Mouse (Mus musculus) forebrain, embryonic 13.5 days (tissue): Measurements from ENCODE around the gene Gm49630. TPM values are rescaled to one million over a fixed set of nuclear protein-coding genes. Genes with fewer than 3 reads are reported as not detected.
"Not testable (repeated sequence)": the region's sequence is repeated elsewhere in the genome, so short reads cannot be mapped to it uniquely, and the experiment has no call there.

Source experiments
- ATAC-seq: fragments of 200-750 bp; cut with Nextera tagmentation; 2 replicates; pipeline ENCODE4 v1.8.0; 2017
- H3K27ac ChIP-seq: fragments of 300-500 bp; sonication (generic); 2 replicates; pipeline ENCODE4 v1.5.1; 2015; ENCODE audit warnings: inconsistent platforms, mild to moderate bottlenecking, moderate library complexity
- H3K27me3 ChIP-seq: fragments of 300-500 bp; sonication (generic); 2 replicates; pipeline ENCODE4 v1.6.1; 2015; ENCODE audit warnings: mild to moderate bottlenecking, inconsistent platforms
- H3K36me3 ChIP-seq: fragments of 300-500 bp; sonication (generic); 2 replicates; pipeline ENCODE4 v1.6.1; 2015; ENCODE audit warnings: mild to moderate bottlenecking, inconsistent platforms; ENCODE audit not compliant: poor library complexity, severe bottlenecking
- H3K4me1 ChIP-seq: fragments of 300-500 bp; sonication (generic); 2 replicates; pipeline ENCODE4 v1.6.1; 2015; ENCODE audit warnings: inconsistent platforms
- H3K4me2 ChIP-seq: fragments of 300-500 bp; sonication (generic); 2 replicates; pipeline ENCODE4 v1.6.1; 2015; ENCODE audit warnings: inconsistent platforms, mild to moderate bottlenecking, moderate library complexity
- H3K4me3 ChIP-seq: fragments of 300-500 bp; sonication (generic); 2 replicates; pipeline ENCODE4 v1.5.1; 2015; ENCODE audit warnings: mild to moderate bottlenecking, inconsistent platforms
- H3K9ac ChIP-seq: fragments of 300-500 bp; sonication (generic); 2 replicates; pipeline ENCODE4 v1.6.1; 2015; ENCODE audit warnings: mild to moderate bottlenecking, inconsistent platforms
- H3K9me3 ChIP-seq: fragments of 300-500 bp; sonication (generic); replicated peaks from 2 replicates; pipeline ENCODE4 v1.6.1; 2016; ENCODE audit warnings: inconsistent platforms
- WGBS: fragments of 180-500 bp; shearing (Covaris S2); methylation state at CpG from one replicate; pipeline ENCODE4 v1.1.7; 2015; 5-methylcytosine and 5-hydroxymethylcytosine counted together
- polyA plus RNA-seq: library from polyadenylated mRNA; unstranded; fragments of >200 nt; fragmentation: Nextera tagmentation; extraction: Ambion mirVana; gene quantifications from 2 replicates; pipeline ENCODE4 v1.2.1, GENCODE M21; 2015

The Gm49630 gene
- polyA plus RNA-seq, 1 experiment from 2014 or later = not detected

GRCm38 (mm10) chr17:7388341-7388957 is 16.7 kb upstream of the Gm49630 start:
- H3K36me3 ChIP-seq, H3K9ac ChIP-seq, H3K27ac ChIP-seq, H3K9me3 ChIP-seq, H3K27me3 ChIP-seq, H3K4me3 ChIP-seq, ATAC-seq, H3K4me1 ChIP-seq, H3K4me2 ChIP-seq: not testable (repeated sequence)
- WGBS = no CpG with 5 or more reads among the region's 2 CpGs

DNA sequence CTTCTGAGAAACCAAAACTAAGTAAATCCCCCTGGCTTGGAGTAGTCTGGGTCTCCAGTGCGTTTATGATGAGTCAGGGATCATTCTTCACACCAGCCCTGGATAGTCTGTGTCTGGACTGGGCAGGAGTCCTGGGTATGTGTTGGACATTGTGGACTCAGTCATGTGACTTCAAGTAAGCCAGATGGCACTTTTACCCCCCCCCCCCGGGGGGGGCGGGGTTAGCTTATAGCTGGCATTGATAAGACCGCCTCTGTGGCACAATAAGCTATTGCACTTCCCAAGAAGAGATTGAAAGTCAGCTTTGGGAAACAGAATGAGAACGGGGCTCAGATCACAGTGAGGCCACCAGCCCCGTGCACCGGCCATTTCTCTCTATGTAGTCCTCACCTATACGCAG is 14.2 kb upstream of the Gm49630 start:
- not testable (repeated sequence) for H3K27me3 ChIP-seq
- 63% methylated on average over 8 of the region's 8 CpGs for WGBS

GRCm38 (mm10) chr17:7385364-7385763 is 13.6 kb upstream of the Gm49630 start, which contains the start of gene Unc93a2:
Gene Unc93a2 (minus strand): TSS chr17:7385464.
- not testable (repeated sequence) for H3K9me3 ChIP-seq, H3K36me3 ChIP-seq, H3K9ac ChIP-seq, H3K4me2 ChIP-seq, H3K27me3 ChIP-seq, H3K4me3 ChIP-seq, ATAC-seq, H3K4me1 ChIP-seq, H3K27ac ChIP-seq
- WGBS = 76% methylated on average over 3 of the region's 3 CpGs

More for the DNA sequence above, 14.2 kb upstream of the Gm49630 start:
- H3K9me3 ChIP-seq, H3K4me3 ChIP-seq, H3K9ac ChIP-seq, H3K4me1 ChIP-seq, H3K36me3 ChIP-seq, H3K4me2 ChIP-seq, H3K27ac ChIP-seq: not testable (repeated sequence)
- peak; percentile 39; the same call in 1 of the 2 replicates for ATAC-seq

DNA sequence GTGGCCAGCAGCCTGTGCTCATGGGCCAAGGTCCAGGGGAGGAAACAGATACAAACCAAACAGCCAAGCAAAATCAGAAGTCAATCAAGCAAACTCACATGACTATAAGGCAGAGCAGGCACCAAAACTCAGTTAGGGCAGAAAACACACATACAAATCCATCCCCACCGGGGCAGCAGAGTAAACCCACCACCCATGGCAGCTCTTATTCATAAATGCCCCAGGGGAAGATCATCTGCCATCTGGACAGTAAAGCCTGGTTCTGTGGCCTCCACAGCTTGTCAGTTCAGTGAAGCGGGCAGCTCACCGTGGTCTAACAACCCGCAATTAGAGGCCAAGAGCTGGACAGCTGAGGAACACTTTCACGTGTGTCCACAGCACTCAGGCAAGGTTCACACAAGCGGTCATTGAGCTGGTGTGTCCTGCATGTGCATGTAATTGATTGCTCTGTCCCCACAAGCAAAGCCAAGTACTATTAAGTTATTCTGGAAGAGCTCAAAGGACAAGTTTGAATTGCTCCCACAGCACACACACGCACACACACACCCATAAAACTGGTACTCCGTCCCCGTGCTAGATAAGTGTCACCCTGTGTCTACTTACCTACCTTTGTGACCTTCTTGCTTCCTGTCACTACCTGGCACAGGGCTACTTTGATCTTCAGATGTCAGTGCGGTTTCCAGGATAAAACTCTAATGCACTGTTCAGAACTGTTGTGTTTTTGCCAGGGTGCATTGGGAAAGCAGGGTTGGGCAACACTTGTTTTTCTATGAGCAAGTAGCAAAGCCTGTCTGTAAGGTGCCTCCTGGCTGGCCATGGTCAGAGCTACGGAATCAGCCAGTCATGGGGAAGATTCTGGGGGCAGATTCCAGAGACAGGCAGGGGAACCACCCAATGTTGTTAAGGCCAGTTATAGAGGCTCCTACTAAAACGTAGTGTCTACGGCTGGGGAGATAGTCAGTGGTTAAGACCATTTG is 11.7 kb upstream of the Gm49630 start:
- H3K4me2 ChIP-seq, H3K9me3 ChIP-seq, H3K27me3 ChIP-seq, H3K27ac ChIP-seq, H3K36me3 ChIP-seq, H3K4me3 ChIP-seq, ATAC-seq, H3K4me1 ChIP-seq, H3K9ac ChIP-seq: not testable (repeated sequence)
- WGBS = 91% methylated on average over 12 of the region's 13 CpGs

- 85% methylated on average over 1 of the region's 3 CpGs for WGBS
- H3K4me3 ChIP-seq, H3K4me2 ChIP-seq, ATAC-seq, H3K9me3 ChIP-seq, H3K27me3 ChIP-seq, H3K36me3 ChIP-seq, H3K9ac ChIP-seq, H3K4me1 ChIP-seq, H3K27ac ChIP-seq: not testable (repeated sequence)
These were observed 10.9 kb upstream of the Gm49630 start for GRCm38 (mm10) chr17:7382711-7383110.

GRCm38 (mm10) chr17:7377907-7378306 is 6.1 kb upstream of the Gm49630 start:
- not testable (repeated sequence) for H3K9me3 ChIP-seq, H3K36me3 ChIP-seq, ATAC-seq, H3K9ac ChIP-seq, H3K4me2 ChIP-seq, H3K4me1 ChIP-seq, H3K27ac ChIP-seq, H3K4me3 ChIP-seq, H3K27me3 ChIP-seq
- WGBS = 8% methylated on average over 2 of the region's 3 CpGs

DNA sequence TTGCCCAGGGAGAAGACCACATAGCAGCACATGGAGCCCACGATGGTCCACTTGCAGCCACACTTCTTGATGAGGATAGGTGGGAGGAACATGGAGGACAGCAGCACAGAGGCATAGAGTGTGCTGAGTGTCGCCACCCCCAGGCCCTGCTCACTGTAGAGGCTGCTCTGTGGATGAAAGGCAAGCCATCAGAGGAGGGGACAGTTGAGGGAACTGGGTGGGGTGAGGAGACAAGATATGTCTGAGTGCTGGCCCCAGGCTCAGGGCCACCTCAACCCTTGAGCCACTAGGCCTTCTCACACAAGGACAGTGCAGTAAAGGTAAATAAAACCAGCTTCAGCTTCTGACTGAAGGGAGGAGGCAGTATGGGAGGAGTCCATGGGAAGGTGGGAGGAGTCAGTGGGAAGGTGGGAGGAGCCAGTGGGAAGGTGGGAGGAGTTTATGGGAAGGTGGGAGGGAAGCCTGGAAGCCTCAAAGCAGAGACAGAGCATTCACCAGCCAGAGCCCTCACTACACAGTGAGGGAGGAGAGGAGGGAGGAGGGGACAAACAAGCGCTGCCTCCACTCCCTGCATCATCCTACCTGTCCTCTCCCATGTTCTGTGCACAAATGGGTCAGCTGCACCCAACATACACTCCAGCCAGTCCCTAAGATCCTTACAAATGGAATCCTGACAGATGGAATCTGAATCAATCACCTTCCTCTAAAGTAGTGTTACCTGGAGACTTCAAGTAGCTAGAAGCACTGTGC is 5.3 kb upstream of the Gm49630 start:
- not testable (repeated sequence) for H3K36me3 ChIP-seq, H3K27me3 ChIP-seq, H3K9me3 ChIP-seq, H3K4me1 ChIP-seq, H3K27ac ChIP-seq, H3K4me3 ChIP-seq, H3K9ac ChIP-seq, ATAC-seq, H3K4me2 ChIP-seq
- 93% methylated on average over 1 of the region's 3 CpGs for WGBS

DNA sequence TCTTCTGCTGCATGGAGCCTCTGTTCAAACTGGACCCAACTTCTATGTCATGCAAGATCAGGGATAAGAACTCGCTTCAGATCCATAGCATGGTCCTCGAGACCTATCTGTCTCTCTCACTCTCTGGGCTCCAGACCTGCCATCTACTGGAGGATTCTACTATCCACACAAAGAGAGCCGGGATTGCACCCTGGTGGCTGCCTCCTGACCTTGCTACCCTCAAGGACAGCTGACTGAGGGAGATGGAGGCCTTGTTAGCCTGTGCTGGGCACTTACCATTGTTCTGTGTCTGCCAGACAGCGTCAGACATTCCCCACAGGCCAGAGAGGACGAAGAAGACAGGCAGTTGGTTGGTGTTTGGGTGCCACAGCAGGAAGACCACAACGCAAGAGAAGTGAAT is 2.4 kb downstream of the Gm49630 start:
- ATAC-seq, H3K27ac ChIP-seq, H3K9me3 ChIP-seq, H3K4me3 ChIP-seq, H3K27me3 ChIP-seq, H3K36me3 ChIP-seq, H3K4me2 ChIP-seq, H3K4me1 ChIP-seq, H3K9ac ChIP-seq: not testable (repeated sequence)
- 68% methylated on average over 5 of the region's 6 CpGs for WGBS

DNA sequence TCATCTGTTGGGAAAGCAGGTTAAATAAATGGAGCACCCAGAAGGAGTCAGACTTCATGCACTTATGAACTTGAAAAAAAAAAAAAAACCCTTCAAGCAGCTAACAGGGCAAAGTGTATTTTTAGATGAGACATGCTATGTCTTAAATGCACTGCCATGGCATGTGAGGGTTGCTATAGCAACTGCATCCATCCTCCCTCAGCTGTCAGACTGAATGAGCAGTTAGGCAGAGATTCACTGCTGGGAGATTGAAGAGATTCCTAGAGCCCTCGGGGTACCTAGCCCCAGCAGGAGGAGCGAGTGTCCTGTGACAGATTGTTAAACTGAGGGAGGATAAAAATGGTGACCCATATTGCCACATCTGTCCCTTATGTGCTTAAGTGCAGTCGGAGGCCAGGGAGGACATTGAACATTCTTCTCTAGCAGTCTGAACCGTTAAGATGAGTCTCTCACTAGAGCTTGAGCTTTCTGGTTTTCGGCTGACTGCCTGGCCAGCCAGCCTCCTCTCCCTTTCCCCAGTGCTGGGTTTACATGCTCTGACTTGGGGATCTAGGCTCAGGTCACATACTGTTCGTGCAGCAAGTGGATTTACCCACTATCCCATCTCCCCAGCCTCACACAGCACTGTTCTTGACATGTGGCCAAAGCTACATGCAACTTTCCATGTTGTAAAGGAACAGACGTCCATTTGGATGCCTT is 5.0 kb downstream of the Gm49630 start:
- not testable (repeated sequence) for H3K4me1 ChIP-seq, H3K27me3 ChIP-seq, H3K4me2 ChIP-seq, H3K9ac ChIP-seq, H3K27ac ChIP-seq, H3K9me3 ChIP-seq, H3K36me3 ChIP-seq, H3K4me3 ChIP-seq
- ATAC-seq = peak; percentile 88
- WGBS = 36% methylated on average over 4 of the region's 7 CpGs

GRCm38 (mm10) chr17:7366265-7366664 is 5.5 kb downstream of the Gm49630 start:
- not testable (repeated sequence) for ATAC-seq, H3K4me1 ChIP-seq, H3K4me2 ChIP-seq, H3K27me3 ChIP-seq, H3K9ac ChIP-seq, H3K4me3 ChIP-seq, H3K36me3 ChIP-seq, H3K9me3 ChIP-seq
- no CpG with 5 or more reads among the region's 1 CpGs for WGBS
- H3K27ac ChIP-seq = peak overlapping the region; percentile 40; the same call in 1 of the 2 replicates

- H3K36me3 ChIP-seq, H3K27me3 ChIP-seq, H3K27ac ChIP-seq, H3K9ac ChIP-seq, H3K4me3 ChIP-seq, H3K4me2 ChIP-seq, ATAC-seq, H3K9me3 ChIP-seq, H3K4me1 ChIP-seq: not testable (repeated sequence)
- WGBS = no CpG with 5 or more reads among the region's 3 CpGs
These were observed 6.2 kb downstream of the Gm49630 start for GRCm38 (mm10) chr17:7365615-7366014.
